Mouse (Mus musculus) ES-Bruce4 (cell line): ENCODE data around the gene Brdt.

Source experiments
- CTCF ChIP-seq: IDR thresholded peaks from one replicate; pipeline ENCODE4 v1.8.1; 2011; ENCODE audit warnings: low read depth, low read length
- EP300 ChIP-seq: IDR thresholded peaks from 2 replicates; pipeline ENCODE4 v1.6.1; 2011; ENCODE audit warnings: low read depth, low read length; ENCODE audit not compliant: insufficient read depth
- POLR2A ChIP-seq: IDR thresholded peaks from one replicate; pipeline ENCODE4 v1.8.1; 2011; ENCODE audit warnings: low read length; ENCODE audit not compliant: insufficient read depth

GRCm38 (mm10) chr5:107436185-107436584 is 105.2 kb downstream of the Brdt start:
- TF ChIP-seq POLR2A = no peak
- TF ChIP-seq CTCF = no peak
- TF ChIP-seq EP300 = no peak
